Mouse (Mus musculus) stomach, postnatal 0 days (tissue): ENCODE results near the gene Map3k5.

Experiments used
- CTCF ChIP-seq: IDR thresholded peaks from 2 replicates; pipeline ENCODE4 v1.5.1; 2016; ENCODE audit warnings: antibody characterized with exemption, low read depth, mild to moderate bottlenecking, moderate library complexity
- EP300 ChIP-seq: optimal IDR thresholded peaks from 2 replicates; pipeline ENCODE3; 2016; ENCODE audit warnings: antibody characterized with exemption

- TF ChIP-seq CTCF (no peak), EP300 (no peak)
Measured at GRCm38 (mm10) chr10:20169927-20170604, 235.8 kb downstream of the Map3k5 start.
